Mouse (Mus musculus) kidney, embryonic 16.5 days (tissue): Measurements from ENCODE around the gene Rab38. TPM values are rescaled to one million over a fixed set of nuclear protein-coding genes. Genes with fewer than 3 reads are reported as not detected.

Experiments
- ATAC-seq: fragments of 200-750 bp; cut with Nextera tagmentation; 2 replicates; pipeline ENCODE4 v1.8.0; 2017; ENCODE audit warnings: moderate TSS enrichment; ENCODE audit not compliant: low FRiP score, low TSS enrichment
- H3K27ac ChIP-seq: fragments of 300-500 bp; sonication (generic); 2 replicates; pipeline ENCODE4 v1.5.1; 2014; ENCODE audit warnings: low read length
- H3K27me3 ChIP-seq: fragments of 300-500 bp; sonication (generic); 2 replicates; pipeline ENCODE4 v1.6.1; 2014; ENCODE audit warnings: low read length, control low read depth, mixed read lengths; ENCODE audit not compliant: insufficient read depth
- H3K36me3 ChIP-seq: fragments of 300-500 bp; sonication (generic); 2 replicates; pipeline ENCODE4 v1.6.1; 2014; ENCODE audit warnings: low read length, control low read depth, mixed read lengths; ENCODE audit not compliant: insufficient read depth
- H3K4me1 ChIP-seq: fragments of 300-500 bp; sonication (generic); 2 replicates; pipeline ENCODE4 v1.6.1; 2014; ENCODE audit warnings: low read length, control low read depth, mixed read lengths; ENCODE audit not compliant: insufficient read depth
- H3K4me2 ChIP-seq: fragments of 300-500 bp; sonication (generic); replicated peaks from 2 replicates; pipeline ENCODE4 v1.6.1; 2014; ENCODE audit warnings: low read depth, low read length
- H3K4me3 ChIP-seq: fragments of 300-500 bp; sonication (generic); 2 replicates; pipeline ENCODE4 v1.5.1; 2014; ENCODE audit warnings: mild to moderate bottlenecking, low read length
- H3K9ac ChIP-seq: fragments of 300-500 bp; sonication (generic); replicated peaks from 2 replicates; pipeline ENCODE4 v1.6.1; 2014; ENCODE audit warnings: low read length
- H3K9me3 ChIP-seq: fragments of 300-500 bp; sonication (generic); 2 replicates; pipeline ENCODE4 v1.6.1; 2016; ENCODE audit warnings: low read length, control low read depth
- WGBS: fragments of 180-500 bp; shearing (Covaris S2); extraction: QIAGEN DNeasy Blood & Tissue Kit; methylation state at CpG from one replicate; pipeline ENCODE4 v1.1.7; 2014; 5-methylcytosine and 5-hydroxymethylcytosine counted together
- polyA plus RNA-seq: library from polyadenylated mRNA; unstranded; fragments of >200 nt; fragmentation: Nextera tagmentation; extraction: Ambion mirVana; gene quantifications from 2 replicates; pipeline ENCODE4 v1.2.1, GENCODE M21; 2015

The Rab38 gene
- polyA plus RNA-seq, 1 experiment from 2014 or later, result 3.8 TPM

- ATAC-seq, result no peak
- Histone ChIP-seq H3K27me3 (no peaks in the 10 kb centered on the region), H3K36me3 (no peaks in the 10 kb centered on the region), H3K4me1 (no peaks in the 10 kb centered on the region), H3K4me2 (no peak overlapping the region), H3K9ac (no peak overlapping the region), H3K9me3 (no peaks in the 10 kb centered on the region), H3K27ac (no peak overlapping the region), H3K4me3 (no peak overlapping the region)
- 85% methylated on average over 5 of the region's 5 CpGs for WGBS
Measured at GRCm38 (mm10) chr7:88502217-88502817, 72.2 kb downstream of the Rab38 start.

DNA sequence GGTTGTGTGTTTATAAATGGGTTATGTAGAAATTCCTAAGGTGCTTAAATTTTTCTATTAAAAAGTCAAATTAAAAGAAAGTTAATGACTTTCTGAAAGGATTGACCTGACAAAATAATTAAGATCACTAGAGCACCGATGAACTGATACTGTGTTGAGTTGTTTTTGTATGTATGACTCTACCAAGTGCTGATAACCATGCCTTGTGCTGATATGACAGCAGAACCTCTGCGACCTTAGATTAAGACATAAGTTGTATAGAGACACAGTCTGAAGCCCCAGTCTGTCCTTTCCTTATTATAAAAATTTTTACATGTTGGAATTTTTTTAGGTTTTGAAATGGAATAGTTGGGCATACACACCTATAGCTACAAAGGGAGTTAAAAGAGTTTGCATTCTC lies 79.7 kb downstream of the Rab38 start:
- Histone ChIP-seq H3K4me3 (no peak overlapping the region), H3K4me1 (no peaks in the 10 kb centered on the region)
- WGBS, result 80% methylated on average over 2 of the region's 2 CpGs

GRCm38 (mm10) chr7:88522481-88522880 lies 92.4 kb downstream of the Rab38 start:
- H3K9me3 ChIP-seq, result no peaks in the 10 kb centered on the region
- H3K36me3 ChIP-seq, result no peaks in the 10 kb centered on the region
- H3K27ac ChIP-seq, result no peak overlapping the region

More for the DNA sequence above, 79.7 kb downstream of the Rab38 start:
- no peaks in the 10 kb centered on the region for H3K36me3 ChIP-seq
- H3K27ac ChIP-seq, result no peak overlapping the region
- no peak overlapping the region for H3K9ac ChIP-seq
- H3K9me3 ChIP-seq, result no peaks in the 10 kb centered on the region
- no peak for ATAC-seq
- no peaks in the 10 kb centered on the region for H3K27me3 ChIP-seq
- H3K4me2 ChIP-seq, result no peak overlapping the region

GRCm38 (mm10) chr7:88527100-88527671 lies 97.1 kb downstream of the Rab38 start:
- Histone ChIP-seq H3K27me3 (no peaks in the 10 kb centered on the region), H3K4me2 (no peak overlapping the region), H3K9me3 (no peaks in the 10 kb centered on the region), H3K27ac (no peak overlapping the region), H3K9ac (no peak overlapping the region), H3K4me1 (no peaks in the 10 kb centered on the region), H3K4me3 (no peak overlapping the region), H3K36me3 (no peaks in the 10 kb centered on the region)
- no peak for ATAC-seq
- 51% methylated on average over 1 of the region's 1 CpGs for WGBS

More at GRCm38 (mm10) chr7:88522481-88522880, 92.4 kb downstream of the Rab38 start:
- 68% methylated on average over 1 of the region's 1 CpGs for WGBS
- no peak for ATAC-seq
- Histone ChIP-seq H3K4me1 (no peaks in the 10 kb centered on the region), H3K9ac (no peak overlapping the region), H3K27me3 (no peaks in the 10 kb centered on the region), H3K4me3 (no peak overlapping the region), H3K4me2 (no peak overlapping the region)

DNA sequence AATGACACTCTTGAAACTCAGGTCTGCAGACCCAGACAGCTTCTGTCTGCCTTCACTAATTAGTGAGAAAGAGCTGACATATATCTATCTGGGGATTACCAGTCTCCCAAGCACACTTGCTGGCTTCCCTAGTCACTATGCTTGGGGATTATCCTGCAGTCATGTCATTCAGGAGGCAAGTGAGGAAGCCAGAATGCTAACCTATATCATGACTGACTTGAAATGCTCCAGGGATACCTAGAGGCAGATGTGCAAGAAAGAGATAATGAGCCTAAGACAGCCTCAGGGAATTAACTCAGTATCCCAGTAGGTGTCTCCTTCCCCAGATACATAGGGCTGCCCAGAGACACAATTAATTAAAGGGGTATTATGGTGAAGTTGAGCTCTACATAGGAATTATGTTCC lies 106.1 kb downstream of the Rab38 start:
- no peaks in the 10 kb centered on the region for H3K9me3 ChIP-seq
- H3K27ac ChIP-seq, result no peak overlapping the region
- H3K4me1 ChIP-seq, result no peaks in the 10 kb centered on the region
- ATAC-seq, result no peak
- H3K4me2 ChIP-seq, result no peak overlapping the region
- no peaks in the 10 kb centered on the region for H3K36me3 ChIP-seq
- no peak overlapping the region for H3K9ac ChIP-seq
- no peaks in the 10 kb centered on the region for H3K27me3 ChIP-seq
- H3K4me3 ChIP-seq, result no peak overlapping the region

DNA sequence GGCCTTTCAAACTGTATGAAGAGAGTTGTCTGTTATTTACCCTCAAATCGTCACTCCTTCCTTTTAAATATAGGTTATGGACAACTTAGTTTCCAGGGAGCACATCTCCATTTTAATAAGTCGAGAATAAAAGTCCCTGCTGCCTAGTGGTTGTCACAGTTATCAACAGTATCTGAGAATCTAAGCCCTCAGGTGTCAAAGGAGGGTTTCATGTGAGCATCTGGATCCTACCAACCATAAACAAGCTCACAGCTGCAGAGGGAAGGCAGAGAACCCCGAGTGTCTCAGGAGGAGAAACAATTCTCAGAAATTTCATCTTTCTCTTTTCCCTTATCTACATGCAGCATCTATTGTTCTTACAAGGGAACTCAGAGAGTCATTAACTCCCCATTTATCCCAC lies 106.7 kb downstream of the Rab38 start:
- WGBS, result 64% methylated on average over 3 of the region's 3 CpGs
- Histone ChIP-seq H3K27me3 (no peaks in the 10 kb centered on the region), H3K4me3 (no peak overlapping the region), H3K4me2 (no peak overlapping the region), H3K9me3 (no peaks in the 10 kb centered on the region), H3K27ac (no peak overlapping the region), H3K4me1 (no peaks in the 10 kb centered on the region), H3K9ac (no peak overlapping the region), H3K36me3 (no peaks in the 10 kb centered on the region)
- no peak for ATAC-seq

Other genes with a start within 250 kb of the Rab38 start
- 35.4 and 38.7 TPM in 2 replicates for gene Ctsc, start 152.2 kb upstream of the Rab38 start, polyA plus RNA-seq